Mouse (Mus musculus) stomach, postnatal 0 days (tissue): ENCODE data around the gene Dhx40.

Experiments
- CTCF ChIP-seq: IDR thresholded peaks from 2 replicates; pipeline ENCODE4 v1.5.1; 2016; ENCODE audit warnings: antibody characterized with exemption, low read depth, mild to moderate bottlenecking, moderate library complexity
- EP300 ChIP-seq: optimal IDR thresholded peaks from 2 replicates; pipeline ENCODE3; 2016; ENCODE audit warnings: antibody characterized with exemption

DNA sequence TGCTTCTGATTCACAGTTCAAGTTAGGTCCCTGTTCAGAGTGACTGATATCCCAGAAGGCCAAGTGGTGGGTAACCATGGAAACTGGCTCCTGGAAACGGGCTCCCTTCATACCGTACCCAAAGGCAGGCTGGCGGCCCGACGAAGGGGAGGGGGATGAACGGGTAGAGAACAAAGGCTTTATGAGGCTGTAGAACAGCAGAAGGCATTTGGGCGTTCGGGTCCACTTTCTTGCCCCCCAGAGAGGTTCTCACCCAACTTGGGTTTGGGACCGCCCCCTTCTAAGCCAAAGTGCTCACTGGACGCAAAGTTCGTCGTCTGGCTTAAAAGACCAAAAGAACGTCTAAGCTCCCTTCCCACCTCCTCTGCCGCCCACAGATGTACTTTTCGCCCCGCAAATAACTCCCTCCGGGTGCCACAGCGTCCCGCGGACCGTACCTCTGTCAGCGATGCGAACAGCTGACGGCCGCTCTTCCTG is 507 bp downstream of the Dhx40 start:
- no peak for TF ChIP-seq CTCF
- no peak for TF ChIP-seq EP300
